Mouse (Mus musculus) heart, adult 18-20 months (tissue): ENCODE measurements around the gene Depdc1b. TPM values are rescaled to one million over a fixed set of nuclear protein-coding genes. Genes with fewer than 3 reads are reported as not detected.

ENCODE experiments used
- DNase-seq, 2 experiments: peaks; one replicate each; pipeline ENCODE4 v3.0.0; 2021 to 2022; ENCODE audit warnings: mixed read lengths in 1 of 2
- total RNA-seq, 2 experiments: library from RNA; stranded (reverse); gene quantifications; 2 replicates each; pipeline ENCODE4 v1.2.3; 2021

Depdc1b gene
- total RNA-seq, 2 experiments from 2014 or later, result 0.30 to 0.67 TPM

DNA sequence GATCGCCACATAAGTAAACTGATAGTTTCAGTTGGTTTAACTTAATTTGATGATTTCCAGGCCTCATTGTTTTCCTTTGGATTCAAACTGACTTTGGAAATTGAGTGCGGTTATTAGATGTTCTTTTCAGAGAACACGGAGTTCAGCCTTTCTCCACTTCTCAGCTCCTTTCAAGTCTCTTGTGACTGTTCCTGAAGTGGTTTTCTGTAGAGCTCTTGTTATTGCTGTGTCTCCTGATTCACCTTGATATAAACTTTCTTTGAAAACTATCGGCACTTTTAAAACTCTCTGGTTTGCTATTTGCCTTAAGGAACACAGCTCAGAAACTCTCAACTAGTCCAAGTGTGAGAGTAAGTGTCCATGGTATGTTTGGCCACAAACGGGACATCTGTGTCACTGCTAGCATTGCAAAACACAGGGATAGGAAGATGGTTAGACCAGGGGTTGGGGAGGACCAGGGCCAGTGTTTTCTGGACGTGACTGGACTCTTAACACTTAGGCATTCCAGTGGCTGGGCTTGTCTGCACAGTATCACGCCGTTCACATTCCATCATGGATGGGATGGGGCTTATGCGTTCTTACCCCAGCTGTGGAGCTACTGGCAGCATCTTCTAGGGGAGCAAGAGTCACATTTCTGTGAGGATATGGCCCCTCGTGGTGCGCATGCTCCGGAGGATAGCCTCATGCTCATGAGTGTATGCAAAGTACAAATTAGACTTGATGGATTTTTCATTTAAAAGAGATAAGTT is 38.8 kb downstream of the Depdc1b start:
- DNase-seq, result no peak

DNA sequence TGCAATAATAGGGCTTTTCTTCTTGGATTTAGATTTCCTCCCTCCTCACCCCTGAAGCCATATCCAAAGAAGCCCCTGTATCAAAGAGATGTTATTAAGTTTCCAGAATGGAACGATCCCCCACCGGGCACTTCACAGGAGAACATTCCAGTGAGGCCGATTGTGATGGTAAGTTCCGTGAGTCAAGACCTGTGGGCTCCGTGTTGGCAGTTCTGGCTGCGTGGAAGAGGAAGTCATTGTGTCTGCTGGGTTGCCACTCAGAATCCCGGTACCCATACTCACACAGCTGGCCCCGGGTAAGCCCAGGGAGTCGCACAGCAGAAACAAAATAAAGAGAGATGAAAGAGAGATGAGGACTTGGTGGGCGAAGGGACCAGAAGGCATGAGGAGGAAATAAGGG is 41.2 kb downstream of the Depdc1b start:
- DNase-seq, result no peak

DNA sequence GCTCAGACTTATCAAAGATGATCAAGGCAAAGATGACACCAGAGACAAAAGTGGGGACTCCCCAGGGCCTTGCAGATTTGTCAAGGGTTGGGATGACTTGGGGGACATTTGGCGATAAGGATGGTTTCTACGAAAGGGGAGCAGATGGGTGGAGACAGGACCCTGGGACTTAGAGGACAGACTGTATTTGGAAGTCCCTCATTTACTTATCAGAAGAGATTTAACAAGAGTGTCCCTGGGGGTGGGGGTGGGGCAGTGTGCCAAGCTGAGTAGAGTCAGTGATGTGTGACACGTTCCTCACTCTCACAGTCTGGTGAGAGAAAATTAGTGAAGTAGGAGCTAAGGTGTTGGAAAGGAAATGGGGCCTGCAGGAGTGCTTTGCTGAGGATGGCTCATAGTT is 42.1 kb downstream of the Depdc1b start:
- DNase-seq, result no peak

DNA sequence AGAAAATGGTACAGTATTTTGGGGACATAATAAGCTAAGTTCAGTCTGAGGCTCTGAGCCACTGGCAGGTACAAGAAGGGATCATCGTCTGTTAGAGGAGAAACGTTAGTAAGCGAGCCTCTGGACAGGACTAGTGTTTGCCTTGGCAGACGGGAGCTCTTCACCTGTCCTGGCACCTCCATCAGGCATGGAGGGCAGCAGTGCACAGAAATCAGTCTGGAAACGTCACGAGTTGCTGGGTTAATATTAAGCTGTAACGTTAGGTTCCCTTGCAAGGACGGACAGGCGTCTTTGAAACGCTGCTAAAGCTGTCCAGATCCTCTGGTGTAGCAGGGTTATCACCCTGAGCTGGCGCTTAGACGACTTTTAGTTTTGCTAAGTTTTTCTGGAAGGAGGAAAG is 51.4 kb downstream of the Depdc1b start:
- DNase-seq, result no peak

DNA sequence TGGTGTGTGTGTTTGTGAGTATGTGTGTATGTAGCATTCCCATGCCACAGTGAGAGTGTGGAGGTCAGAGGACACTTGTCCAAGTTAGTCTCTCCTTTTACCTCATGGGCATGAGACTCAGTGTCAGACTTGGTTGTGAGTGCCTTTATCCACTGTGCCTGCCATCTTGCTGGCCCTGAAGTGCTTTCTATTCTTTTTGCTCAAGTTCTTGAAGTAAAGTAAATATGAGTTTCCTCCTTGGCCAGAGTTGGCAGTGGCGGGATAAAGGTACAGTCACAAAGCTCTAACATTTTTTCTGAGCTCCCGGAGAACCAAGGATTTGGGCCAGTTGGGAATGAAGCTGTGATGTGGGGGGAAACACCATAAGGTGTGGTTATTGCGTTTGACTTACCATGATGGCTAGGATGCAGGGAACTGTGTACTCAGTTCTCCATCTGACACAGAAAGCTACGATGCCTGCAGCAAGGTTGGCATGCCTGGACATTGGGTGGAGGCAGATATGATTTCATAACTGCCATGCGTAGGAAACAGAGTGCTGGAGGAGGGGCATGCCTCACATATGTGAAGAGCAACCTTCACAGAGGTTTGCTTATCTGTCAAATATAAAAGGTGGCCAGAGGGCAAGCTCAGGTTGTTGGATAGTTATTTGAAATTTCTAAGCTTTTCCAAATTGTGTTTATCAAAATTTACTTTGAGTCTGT is 54.3 kb downstream of the Depdc1b start:
- DNase-seq, result no peak

DNA sequence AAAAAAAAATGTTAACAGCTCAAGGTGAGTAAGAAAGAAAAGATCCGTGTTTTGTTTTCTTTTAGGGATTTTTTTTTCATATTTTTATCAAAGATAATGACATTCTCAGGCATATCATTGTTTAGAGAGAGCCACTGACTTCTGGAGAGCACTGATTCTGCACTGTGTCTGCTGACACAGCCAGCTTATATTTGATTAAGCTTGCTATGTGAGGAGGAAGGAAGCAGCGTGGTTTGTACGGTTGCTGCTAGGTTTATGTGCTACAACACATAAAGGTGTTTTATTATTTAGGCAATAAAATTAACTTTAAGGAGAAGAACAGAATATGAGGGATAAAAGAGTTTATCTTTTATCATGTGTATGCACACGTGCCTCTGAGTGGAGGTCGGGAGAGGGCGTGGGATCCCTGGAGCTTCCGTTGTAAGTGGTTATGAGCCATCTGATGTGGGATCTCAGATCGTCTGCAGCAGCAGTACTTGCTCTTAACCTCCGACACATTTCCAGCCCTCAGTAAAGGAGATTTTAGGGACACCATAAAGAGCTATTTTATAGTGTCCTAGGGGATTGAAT is 55.3 kb downstream of the Depdc1b start:
- DNase-seq, result no peak

DNA sequence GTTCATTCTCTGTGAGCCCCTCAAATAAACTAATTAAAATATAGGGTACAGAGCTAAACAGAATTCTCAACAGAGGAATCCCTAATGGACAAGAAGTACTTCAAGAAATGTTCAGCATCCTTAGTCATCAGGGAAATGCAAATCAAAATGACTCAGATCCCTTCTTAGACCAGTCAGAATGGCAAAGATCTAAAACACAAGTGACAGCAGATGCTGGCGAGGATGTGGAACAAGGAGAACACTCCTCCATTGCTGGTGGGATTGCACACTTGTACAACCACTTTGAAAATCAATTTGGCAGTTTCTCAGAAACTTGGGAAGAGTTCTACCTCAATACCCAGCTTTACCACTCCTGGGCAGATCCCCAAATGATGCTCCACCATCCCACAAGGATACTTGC is 57.1 kb downstream of the Depdc1b start:
- no peak for DNase-seq

DNA sequence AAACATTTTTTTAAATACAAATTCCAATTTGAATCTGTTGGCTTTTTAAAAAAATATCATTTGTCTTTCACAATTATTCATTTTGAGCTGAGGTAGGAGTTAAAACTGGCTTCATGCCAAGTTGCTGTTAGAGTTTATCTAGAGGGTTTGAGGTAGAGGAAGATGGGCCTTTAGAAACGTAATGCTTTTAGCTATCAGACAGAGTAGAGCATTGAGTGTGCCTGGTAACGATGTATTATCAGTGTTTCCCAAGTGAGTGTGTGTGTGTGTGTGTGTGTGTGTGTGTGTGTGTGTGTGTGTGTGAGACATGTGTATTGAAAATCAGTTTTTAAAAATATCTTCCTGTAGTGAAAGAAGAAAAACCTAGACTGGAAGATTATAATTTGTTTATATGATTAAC is 60.5 kb downstream of the Depdc1b start:
- DNase-seq, result no peak

DNA sequence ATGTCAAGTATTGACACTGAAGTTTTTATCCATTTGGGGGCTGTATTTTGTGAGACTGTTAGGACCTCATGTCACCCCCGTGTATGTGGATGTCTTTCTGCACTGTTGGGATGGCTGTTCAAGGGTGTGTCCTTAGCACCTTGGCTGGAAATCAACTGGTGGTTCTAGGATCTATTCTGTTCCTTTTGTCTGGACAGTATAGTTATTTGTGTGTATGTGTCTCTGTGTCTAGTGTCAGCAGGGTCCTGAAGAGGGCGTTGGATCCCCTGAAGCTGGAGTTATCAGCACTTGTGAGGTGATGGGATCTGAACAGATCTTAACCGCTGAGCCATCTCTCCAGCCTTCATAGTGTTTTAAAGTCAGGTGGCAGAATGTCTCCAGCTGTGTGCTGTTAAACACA is 65.0 kb downstream of the Depdc1b start:
- DNase-seq, result no peak

DNA sequence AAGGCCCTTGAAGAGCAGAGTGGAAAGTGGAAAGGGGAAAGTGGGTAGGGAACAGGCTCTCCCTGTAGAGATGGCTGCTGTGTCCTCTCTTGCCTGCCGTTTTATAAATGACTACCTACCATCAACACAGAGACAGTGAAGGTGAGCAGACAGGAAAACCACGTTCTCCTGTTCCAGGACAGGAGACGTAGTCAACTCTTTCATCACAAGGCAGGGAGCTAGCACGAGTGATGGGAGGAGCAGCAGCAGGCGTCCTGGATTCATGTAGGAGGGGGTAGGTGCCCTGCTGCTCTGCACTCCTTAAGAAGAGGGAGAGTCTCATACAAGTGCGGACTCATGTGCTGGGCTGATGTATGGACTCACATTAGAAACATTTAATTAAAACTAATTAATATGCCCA is 66.9 kb downstream of the Depdc1b start:
- DNase-seq, result no peak

DNA sequence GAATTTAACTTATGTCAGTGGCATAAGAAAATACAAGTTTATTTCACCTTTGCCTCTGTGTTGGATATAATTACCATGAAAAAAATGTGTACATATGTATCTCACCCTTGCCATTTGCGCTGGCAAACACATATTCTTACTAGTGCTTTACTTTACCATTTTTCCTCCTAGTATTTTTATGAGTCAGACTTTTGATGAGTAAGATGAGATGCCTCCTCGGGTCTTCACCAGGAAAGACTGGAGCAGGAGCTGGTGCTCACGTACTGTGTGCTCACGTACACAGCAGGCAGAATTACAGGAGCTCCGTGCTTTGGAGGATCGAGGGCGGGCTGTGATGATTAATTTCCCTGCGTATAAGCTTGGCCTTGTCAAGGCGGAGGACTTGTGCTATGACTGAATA is 69.9 kb downstream of the Depdc1b start:
- DNase-seq, result no peak

DNA sequence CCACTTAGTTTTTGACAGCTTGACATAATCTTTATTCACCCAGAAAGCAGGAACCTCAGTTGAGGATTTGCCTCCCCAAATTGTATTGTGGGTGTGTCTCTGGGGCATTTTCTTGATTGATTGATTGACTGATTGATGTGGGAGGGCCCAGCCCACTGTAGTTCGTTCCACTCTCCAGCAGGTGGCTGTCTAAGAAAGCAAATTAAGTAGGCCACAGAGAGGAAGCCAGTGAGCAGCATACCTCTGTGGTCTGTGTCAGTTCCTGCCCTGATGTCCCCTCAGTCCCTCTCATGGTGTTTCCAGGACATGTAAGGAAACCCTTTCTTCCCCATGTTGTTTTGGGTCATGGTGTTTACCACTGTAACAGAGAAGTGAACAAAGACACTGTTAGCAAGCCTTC is 74.4 kb downstream of the Depdc1b start:
- peak; percentile 27 to 53 for DNase-seq

DNA sequence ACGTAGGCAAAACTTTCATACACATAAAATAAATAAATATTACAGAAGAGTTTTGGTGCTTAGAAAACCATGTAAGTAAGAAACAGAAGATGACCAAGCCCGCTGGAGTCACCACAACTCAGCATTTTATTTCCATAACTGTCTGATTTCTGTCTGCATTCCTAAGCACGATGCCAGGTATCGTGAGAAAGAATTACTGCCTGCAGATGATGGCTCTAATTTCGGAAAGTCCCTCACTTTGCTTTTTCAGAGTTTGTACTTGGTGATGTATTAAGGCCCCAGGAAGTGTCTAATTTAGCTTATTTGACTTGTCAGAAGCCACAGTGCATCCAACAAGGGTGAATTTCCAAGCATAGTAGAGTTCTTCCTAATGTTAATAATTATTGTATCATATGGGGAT is 87.1 kb downstream of the Depdc1b start:
- DNase-seq, result no peak

DNA sequence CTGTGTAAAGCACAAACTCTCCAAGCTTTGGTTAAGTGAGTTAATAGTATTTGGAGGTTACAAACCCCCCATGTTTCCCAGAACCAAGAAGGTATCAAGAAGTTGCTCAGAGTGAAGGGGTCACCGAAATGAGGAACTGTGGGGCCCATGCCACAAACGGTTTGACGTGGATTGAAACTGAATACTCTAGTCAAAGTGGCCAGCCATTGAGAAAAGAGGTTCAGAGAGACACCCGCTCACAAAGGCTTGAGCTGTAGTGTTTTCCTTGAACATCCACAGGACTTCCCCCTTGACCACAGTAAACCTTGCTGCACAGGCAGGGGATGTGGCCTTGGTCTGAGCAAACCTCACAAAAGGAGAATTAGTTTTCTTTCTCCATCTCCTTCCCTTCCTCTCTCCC is 88.2 kb downstream of the Depdc1b start:
- no peak for DNase-seq

DNA sequence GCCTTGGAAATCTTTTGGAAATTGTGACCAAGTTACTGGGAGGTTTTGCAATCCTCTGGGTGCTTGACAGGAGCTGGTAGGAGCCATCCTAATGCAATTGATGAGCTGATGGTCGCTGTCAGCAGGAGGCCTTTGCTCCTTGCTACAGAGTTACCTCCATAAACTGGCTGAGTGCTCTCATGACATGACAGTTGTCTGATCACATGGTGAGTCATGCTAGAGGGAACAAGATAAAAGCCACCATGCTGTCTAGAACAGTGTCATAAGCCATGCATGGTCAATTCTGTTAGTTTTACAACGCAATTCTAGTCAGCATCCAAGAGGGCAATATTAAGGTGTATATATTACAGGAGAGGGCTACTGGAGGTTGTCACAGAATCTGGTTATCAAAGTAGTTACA is 99.3 kb downstream of the Depdc1b start:
- no peak for DNase-seq

DNA sequence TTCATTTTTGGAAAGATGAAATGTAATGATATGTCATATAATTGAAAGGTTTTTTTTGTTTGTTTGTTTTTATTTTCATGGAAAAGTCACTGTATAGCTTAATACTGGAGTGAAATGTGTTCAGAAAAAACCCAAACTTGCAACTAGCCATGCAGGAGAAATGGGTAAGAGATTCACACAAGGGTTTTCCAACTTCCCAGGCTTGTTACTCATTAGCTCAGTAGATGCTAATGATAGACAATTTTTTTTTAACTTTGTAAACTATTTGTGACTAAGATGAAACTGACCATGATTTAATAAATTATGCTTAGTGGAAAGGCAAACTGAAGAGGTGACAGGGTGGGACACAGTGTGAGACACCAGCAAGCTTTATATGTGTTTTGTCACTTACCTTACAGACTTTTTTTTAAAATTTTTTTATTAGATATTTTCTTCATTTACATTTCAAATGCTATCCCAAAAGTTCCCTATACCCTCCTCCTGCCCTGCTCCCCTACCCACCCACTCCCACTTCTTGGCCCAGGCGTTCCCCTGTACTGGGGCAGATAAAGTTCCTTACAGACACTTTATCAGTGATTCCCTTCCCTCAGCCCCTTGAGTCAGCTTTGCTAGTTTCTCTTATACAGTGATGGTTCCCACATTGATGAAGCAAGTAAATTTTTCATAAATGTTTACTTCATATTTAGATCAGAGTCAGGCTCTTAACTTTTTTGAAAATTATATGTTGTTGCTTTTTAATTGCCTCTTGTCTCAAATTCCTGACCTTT is 102.8 kb downstream of the Depdc1b start:
- no peak for DNase-seq

DNA sequence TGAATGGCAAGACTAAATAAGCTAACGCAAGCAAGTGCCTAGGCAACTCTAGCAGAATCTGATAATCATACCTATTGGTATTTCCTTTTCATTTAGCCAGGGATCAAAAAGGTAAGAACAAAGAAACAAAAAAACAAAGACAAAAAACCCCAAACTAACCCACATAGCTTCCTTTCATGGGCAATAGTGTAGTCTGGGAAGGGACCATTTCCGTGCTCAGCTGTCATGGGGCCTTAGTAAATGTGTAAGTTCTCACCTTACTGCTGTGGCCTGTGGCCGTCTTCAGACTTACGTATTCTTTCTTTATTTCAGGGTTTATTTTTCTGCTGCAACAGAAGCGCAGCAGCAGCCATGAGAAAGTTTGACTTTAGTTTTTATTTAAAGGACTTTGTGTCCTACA is 110.2 kb downstream of the Depdc1b start:
- DNase-seq, result no peak

DNA sequence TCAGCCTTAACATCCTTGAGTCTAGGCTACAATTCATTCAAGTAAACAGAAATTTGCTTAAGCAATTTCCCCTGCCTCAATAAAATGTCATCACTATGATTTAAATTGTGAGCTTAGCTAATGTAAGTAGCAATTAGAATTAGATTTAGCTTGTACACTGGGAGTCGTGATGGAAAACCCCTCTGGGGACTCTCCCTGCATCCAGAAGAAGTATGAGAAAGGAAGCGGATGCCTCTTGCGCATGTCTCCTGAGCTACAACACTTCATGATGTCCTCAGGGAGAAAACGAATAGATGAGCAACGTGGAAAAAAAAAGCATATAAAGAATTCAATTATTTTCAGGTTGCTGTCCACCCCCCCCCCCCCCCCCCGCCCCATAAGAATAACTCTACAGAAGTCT is 112.7 kb downstream of the Depdc1b start:
- DNase-seq, result no peak

DNA sequence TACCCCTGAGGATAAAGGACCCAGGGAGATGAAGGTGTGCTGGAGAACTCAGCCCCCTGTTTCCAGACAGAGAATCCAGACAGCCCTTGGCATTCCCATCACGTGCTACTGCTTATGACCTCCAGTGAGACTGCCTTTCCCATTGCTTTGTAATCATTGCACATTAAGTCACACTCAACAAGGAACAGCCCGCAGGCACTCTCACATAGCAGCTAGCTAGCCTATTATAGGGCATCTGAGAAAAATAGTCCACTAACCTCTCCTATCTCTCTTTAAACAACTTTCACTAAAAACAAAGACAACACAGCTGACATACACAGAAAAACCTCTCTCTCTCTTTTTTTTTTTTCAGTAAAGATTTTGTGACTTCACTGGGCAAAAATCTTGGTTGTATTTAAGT is 113.5 kb downstream of the Depdc1b start:
- no peak for DNase-seq

DNA sequence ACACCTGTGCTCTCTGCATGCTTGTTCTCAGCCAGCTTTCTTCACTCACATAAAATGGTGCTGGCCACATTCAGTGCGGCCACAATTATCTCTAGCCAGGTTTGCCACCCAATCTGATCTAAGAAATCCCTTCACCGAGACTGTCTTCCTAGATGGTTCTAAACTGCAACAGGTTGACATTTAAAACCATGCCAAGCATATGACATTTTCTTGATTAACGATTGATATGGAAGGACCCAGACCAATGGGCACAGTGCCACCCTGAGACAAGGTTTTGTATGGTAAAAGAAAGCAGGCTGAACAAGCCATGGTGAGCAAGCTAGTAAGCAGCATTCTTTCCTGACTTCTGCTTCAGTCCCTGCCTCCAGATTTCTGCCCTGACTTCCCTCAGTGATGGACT is 115.6 kb downstream of the Depdc1b start:
- DNase-seq, result no peak

DNA sequence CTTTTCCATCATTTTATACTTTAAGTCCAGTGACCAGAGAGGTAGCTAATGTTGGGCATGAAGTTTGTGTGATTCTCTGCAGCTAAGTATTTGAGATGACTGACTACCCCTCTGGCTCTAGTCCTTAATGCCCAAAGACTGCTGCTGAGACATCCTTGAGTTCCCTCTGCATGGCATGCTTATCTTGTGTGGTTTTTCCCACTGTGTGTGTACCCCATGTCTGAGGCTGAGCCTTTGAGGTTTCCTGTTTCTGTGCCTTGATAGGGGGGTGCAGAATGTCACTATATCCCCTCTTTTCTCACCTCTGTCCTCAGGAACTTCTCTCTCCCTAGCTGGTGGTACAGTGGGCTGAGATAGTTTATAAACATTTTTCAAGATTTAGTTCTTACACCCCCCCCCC is 119.6 kb downstream of the Depdc1b start:
- no peak for DNase-seq

DNA sequence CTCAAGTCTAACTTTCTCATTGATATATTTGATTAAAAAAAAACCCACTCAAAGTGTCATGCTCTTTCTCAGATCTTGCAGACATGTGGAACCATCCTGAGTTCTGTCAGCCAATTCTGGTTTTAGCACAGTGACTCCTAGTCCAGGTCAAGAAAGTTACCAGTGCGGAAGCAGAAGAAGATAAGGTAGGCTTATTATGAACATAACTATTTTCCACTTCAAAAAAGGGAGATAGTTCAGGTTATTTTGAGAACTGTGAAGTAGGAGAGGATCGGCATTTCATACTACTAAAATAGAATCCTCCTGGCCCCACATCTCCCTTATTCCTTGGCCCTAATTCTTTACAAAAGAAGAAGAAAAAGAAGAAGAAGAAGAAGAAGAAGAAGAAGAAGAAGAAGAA is 121.3 kb downstream of the Depdc1b start:
- DNase-seq, result peak in 1 of 2 experiments; percentile 36

DNA sequence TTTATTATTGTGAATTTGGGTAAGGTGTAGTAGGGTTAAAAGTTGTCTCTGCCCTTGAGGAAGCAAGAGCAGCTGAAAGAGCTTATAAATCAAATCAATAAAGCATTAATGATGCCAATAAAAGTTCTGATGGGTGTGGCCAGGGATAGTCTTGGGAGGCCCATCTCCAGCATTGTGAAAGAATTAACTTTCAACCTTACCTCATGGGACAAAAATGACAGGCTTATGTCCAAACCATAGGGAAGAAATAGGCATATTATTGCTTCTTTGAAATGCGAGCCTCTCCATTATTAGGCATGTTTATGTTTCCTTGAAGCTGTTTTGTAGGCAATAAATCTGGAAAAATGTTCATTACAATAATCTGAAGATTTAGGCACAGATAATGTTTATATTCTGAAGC is 122.9 kb downstream of the Depdc1b start:
- DNase-seq, result no peak
